Mouse (Mus musculus): Measurements from ENCODE around the gene Ccdc81. TPM values are rescaled to one million over a fixed set of nuclear protein-coding genes. Genes with fewer than 3 reads are reported as not detected.

Gene Ccdc81
- 0.04 and 0.05 TPM in 2 replicates for polyA plus RNA-seq (2015; fragmentation: Nextera tagmentation; extraction: Ambion mirVana)

DNA sequence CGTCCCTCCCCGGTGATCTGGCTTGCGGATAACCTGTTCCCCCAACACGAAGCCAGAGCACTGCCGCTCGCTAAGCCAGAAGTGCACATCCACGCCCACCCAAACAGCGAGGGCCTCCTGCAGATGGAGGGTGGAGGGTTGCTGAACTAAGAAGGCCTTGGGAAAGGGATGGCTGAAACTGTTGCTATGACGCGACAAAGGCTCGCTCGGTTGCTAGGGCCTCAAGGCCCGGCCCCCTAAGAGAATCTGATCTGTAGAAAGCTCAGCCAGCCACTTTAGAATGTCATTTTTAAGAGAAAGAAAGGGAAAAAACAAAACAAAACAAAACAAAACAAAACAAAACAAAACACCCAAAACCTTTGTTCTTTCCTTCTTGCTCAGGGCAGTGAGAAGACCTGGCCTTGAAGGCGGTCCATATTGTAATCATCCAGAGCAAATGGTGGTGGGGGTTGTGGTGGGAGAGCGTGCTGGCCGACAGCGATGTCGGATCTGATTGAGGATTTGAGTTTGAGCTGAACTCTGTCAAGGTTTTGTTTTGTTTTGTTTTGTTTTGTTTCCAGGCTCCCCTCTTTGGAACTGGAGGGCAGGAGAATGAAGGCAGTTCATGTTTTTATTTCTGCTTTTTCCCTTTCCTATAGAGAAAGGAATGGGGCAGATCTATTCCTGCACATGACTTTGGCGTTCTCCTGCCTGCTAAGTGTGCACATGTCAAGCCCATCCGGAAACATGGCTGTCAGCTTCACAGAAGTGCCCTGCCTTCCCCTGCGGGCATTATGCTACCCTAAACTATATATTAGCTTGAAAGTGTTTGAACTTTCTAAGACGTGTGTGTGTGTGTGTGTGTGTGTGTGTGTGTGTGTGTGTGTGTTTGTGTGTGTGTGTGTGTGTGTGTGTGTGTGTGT lies at the start of gene Ccdc81:
Gene Ccdc81, minus strand, starts transcription at position 188 of the 902 bp plus-strand sequence.
- 28% methylated on average over 22 of the region's 22 CpGs for WGBS
- Histone ChIP-seq H3K4me2 (replicated peaks; ENCODE audit: low read depth) (0 out of 2 replicates have a peak within 1 kb of the TSS, but pooled peaks have one; percentile 25), H3K27ac (replicated peaks) (no peak within 1 kb of the TSS), H3K4me1 (replicated peaks; ENCODE audit: control insufficient read depth, insufficient read depth) (no peaks in the 10 kb centered on the region), H3K36me3 (ENCODE audit: control insufficient read depth, insufficient read depth, low read length) (no peaks in the 10 kb centered on the region), H3K9me3 (ENCODE audit: control insufficient read depth, low read length) (no peaks in the 10 kb centered on the region), H3K4me3 (ENCODE audit: low read depth, low read length) (no peak within 1 kb of the TSS), H3K27me3 (ENCODE audit: control insufficient read depth, insufficient read depth, low read length) (no peaks in the 10 kb centered on the region), H3K9ac (ENCODE audit: low read length) (no peak within 1 kb of the TSS)
- DNase-seq (ENCODE audit: low spot score) (no peak), ATAC-seq (ENCODE audit: low FRiP score, low TSS enrichment) (no peak)
- TF ChIP-seq CTCF (IDR thresholded peaks at IDR 0.05; ENCODE audit: low read depth) = no peak

DNA sequence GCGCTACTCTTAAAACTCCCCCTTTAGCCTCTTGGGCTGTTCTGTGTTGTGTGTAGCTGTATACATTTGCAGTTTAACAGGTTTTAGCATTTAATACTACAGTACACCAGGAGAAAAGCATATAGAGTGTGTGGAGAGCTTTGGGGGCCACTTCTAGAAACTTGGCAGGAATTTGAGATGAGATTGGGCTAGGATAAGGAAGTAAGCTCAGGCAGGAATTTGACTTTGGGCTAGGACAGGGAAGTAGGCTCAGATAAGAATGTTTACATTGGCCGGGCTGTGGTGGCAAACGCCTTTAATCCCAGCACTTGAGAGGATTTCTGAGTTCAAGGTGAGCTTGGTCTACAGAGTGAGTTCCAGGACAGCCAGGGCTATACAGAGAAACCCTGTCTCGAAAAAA lies 46.0 kb upstream of the Ccdc81 start:
- no peak for DNase-seq (ENCODE audit: low spot score)
- H3K36me3 ChIP-seq (ENCODE audit: control insufficient read depth, insufficient read depth, low read length) = no peaks in the 10 kb centered on the region
- no peaks in the 10 kb centered on the region for H3K27me3 ChIP-seq (ENCODE audit: control insufficient read depth, insufficient read depth, low read length)
- no peak for TF ChIP-seq EP300 (optimal IDR thresholded peaks at IDR 0.05)
- TF ChIP-seq CTCF (IDR thresholded peaks at IDR 0.05; ENCODE audit: low read depth) = no peak
- H3K27ac ChIP-seq (replicated peaks) = no peak overlapping the region
- no peak overlapping the region for H3K4me2 ChIP-seq (replicated peaks; ENCODE audit: low read depth)
- no peak overlapping the region for H3K9ac ChIP-seq (ENCODE audit: low read length)
- ATAC-seq (ENCODE audit: low FRiP score, low TSS enrichment) = no peak
- H3K4me3 ChIP-seq (ENCODE audit: low read depth, low read length) = no peak overlapping the region
- no peaks in the 10 kb centered on the region for H3K4me1 ChIP-seq (replicated peaks; ENCODE audit: control insufficient read depth, insufficient read depth)
- WGBS = 44% methylated on average over 4 of the region's 4 CpGs
- H3K9me3 ChIP-seq (ENCODE audit: control insufficient read depth, low read length) = no peaks in the 10 kb centered on the region

- H3K4me2 ChIP-seq (replicated peaks; ENCODE audit: low read depth) = no peak overlapping the region
- WGBS = 64% methylated on average over 7 of the region's 7 CpGs
- H3K36me3 ChIP-seq (ENCODE audit: control insufficient read depth, insufficient read depth, low read length) = no peaks in the 10 kb centered on the region
- TF ChIP-seq EP300 (optimal IDR thresholded peaks at IDR 0.05) (no peak), CTCF (IDR thresholded peaks at IDR 0.05; ENCODE audit: low read depth) (no peak)
- no peak overlapping the region for H3K4me3 ChIP-seq (ENCODE audit: low read depth, low read length)
- H3K9me3 ChIP-seq (ENCODE audit: control insufficient read depth, low read length) = no peaks in the 10 kb centered on the region
- DNase-seq (ENCODE audit: low spot score) (no peak), ATAC-seq (ENCODE audit: low FRiP score, low TSS enrichment) (no peak)
- no peak overlapping the region for H3K27ac ChIP-seq (replicated peaks)
- no peaks in the 10 kb centered on the region for H3K4me1 ChIP-seq (replicated peaks; ENCODE audit: control insufficient read depth, insufficient read depth)
- H3K27me3 ChIP-seq (ENCODE audit: control insufficient read depth, insufficient read depth, low read length) = no peaks in the 10 kb centered on the region
- no peak overlapping the region for H3K9ac ChIP-seq (ENCODE audit: low read length)
Measured at GRCm38 (mm10) chr7:89948026-89948425, 44.6 kb upstream of the Ccdc81 start.

GRCm38 (mm10) chr7:89940571-89941463 lies 37.4 kb upstream of the Ccdc81 start, which contains the start of gene Hikeshi:
TSS of gene Hikeshi (minus strand) at chr7:89941204.
- no peaks in the 10 kb centered on the region for H3K36me3 ChIP-seq (ENCODE audit: control insufficient read depth, insufficient read depth, low read length)
- ATAC-seq (ENCODE audit: low FRiP score, low TSS enrichment) = peak; percentile 99
- peak; percentile 93 for DNase-seq (ENCODE audit: low spot score)
- peak within 1 kb of the TSS; percentile 86 for H3K27ac ChIP-seq (replicated peaks)
- peak within 1 kb of the TSS; percentile 89 for H3K4me3 ChIP-seq (ENCODE audit: low read depth, low read length)
- H3K9ac ChIP-seq (ENCODE audit: low read length) = peak within 1 kb of the TSS; percentile 86
- H3K4me1 ChIP-seq (replicated peaks; ENCODE audit: control insufficient read depth, insufficient read depth) = peaks cover 3% of the 10 kb centered on the region; the same call in 1 of the 2 replicates
- no peaks in the 10 kb centered on the region for H3K27me3 ChIP-seq (ENCODE audit: control insufficient read depth, insufficient read depth, low read length)
- H3K4me2 ChIP-seq (replicated peaks; ENCODE audit: low read depth) = peak within 1 kb of the TSS; percentile 62
- TF ChIP-seq EP300 (optimal IDR thresholded peaks at IDR 0.05) = no peak
- TF ChIP-seq CTCF (IDR thresholded peaks at IDR 0.05; ENCODE audit: low read depth) = no peak; the same call in 1 of the 2 replicates
- under 1% methylated on average over 45 of the region's 45 CpGs for WGBS
- no peaks in the 10 kb centered on the region for H3K9me3 ChIP-seq (ENCODE audit: control insufficient read depth, low read length)

- WGBS = 40% methylated on average over 15 of the region's 15 CpGs
- no peak for TF ChIP-seq EP300 (optimal IDR thresholded peaks at IDR 0.05)
- no peak for TF ChIP-seq CTCF (IDR thresholded peaks at IDR 0.05; ENCODE audit: low read depth)
- peak overlapping the region; percentile 89 for H3K4me3 ChIP-seq (ENCODE audit: low read depth, low read length)
- 0 out of 2 replicates have a peak overlapping the region, but pooled peaks have one; percentile 13 for H3K27ac ChIP-seq (replicated peaks)
- no peak for DNase-seq (ENCODE audit: low spot score)
- H3K4me2 ChIP-seq (replicated peaks; ENCODE audit: low read depth) = peak overlapping the region; percentile 62
- peak overlapping the region; percentile 86 for H3K9ac ChIP-seq (ENCODE audit: low read length)
- no peak for ATAC-seq (ENCODE audit: low FRiP score, low TSS enrichment)
- H3K9me3 ChIP-seq (ENCODE audit: control insufficient read depth, low read length) = no peaks in the 10 kb centered on the region
- peaks cover 3% of the 10 kb centered on the region; the same call in 1 of the 2 replicates for H3K4me1 ChIP-seq (replicated peaks; ENCODE audit: control insufficient read depth, insufficient read depth)
- H3K36me3 ChIP-seq (ENCODE audit: control insufficient read depth, insufficient read depth, low read length) = no peaks in the 10 kb centered on the region
- H3K27me3 ChIP-seq (ENCODE audit: control insufficient read depth, insufficient read depth, low read length) = no peaks in the 10 kb centered on the region
Measured at GRCm38 (mm10) chr7:89939497-89940353, 36.3 kb upstream of the Ccdc81 start.
